Mouse (Mus musculus) spleen, postnatal 36 days (tissue): ENCODE measurements around the gene Prkcz.

ENCODE experiments used
- DNase-seq, 2 experiments: peaks; one replicate each; pipeline ENCODE4 v3.0.0; 2022; ENCODE audit warnings: low spot score in 2 of 2, mixed read lengths in 1 of 2

Gene Prkcz

DNA sequence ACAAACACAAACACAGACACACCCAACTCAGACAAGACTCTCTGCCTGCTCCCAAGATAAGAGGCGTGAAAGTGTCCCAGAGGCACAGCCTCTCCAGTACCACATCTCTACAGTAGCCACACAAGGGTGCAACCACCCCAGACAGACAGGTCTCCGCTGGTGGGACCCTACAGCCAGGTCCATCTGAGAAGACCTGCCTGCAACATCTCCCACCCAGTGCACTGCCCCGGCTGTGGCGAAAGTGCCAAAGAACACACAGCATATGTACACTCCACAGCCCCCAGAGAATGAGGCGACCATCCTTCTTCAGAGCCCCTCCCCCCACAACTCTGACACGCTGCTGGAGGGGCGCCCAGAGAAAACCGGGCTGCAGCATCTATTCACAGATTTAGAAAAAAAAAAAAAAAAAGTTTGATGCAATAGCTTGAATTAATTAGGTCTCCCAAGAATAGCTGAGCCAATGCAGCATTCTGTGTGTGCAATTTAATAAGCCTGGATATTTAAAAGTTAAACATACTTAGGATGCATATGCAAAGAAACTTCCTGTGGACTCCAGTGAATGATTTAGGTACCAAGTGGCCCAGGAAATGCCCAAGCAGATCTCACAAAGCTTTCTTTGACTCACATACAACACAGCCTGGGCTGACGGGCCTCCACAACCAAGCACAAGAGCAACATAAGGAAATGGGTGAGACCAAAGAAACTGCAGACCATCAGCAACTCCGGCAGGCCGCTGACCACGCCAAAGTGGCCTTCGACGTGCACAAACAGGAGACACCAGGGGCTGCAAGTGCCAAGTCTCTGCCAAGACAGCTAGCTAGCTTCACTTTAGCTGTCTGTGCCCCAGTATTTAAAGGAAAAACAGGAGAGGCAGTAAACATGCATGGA, 140.7 kb downstream of the Prkcz start:
- no peak for DNase-seq

DNA sequence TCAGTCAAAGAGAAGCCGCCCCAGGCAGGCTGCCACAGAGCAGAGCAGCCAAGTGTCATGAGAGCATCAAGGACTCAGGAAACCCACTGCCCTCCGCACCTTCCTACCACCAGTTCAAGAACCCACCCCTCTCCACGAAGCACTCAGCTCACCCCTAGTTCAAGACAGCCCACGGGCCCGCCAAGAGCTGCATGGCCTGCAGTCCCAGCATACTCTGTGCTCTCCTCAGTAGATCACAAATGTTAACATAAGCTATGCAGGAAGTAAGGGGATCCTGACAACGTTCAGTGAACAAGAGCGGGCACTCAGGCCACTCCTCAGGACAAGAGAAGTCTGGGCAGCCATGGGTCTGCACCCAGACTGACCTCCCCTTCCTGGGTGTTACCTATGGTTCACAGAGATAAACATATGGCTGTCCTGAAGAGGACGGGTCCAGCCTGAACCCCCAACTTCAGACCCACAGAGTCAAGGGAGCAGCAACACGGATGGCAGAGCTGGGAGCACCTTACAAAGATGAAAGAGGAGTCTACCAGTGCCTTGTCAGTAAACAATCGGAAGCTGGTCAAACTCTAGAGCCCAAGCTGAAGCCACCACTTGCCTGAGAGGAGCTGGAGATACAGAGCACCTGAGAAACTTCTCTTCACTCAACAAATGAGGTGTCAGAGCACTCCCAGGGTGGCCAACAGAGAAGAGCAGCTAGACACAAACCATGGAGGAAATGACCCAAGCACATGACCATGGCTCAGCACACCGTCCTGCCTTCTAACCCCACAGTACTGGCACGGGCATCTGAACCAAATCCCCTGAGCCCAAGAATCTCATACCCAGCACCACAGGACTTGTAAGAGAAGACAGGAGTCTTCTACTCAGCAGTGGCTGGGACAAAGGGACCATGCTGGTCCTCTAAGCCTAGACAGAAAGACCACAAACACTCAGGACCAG, 141.6 kb downstream of the Prkcz start:
- peak; percentile 27 to 30 for DNase-seq

DNA sequence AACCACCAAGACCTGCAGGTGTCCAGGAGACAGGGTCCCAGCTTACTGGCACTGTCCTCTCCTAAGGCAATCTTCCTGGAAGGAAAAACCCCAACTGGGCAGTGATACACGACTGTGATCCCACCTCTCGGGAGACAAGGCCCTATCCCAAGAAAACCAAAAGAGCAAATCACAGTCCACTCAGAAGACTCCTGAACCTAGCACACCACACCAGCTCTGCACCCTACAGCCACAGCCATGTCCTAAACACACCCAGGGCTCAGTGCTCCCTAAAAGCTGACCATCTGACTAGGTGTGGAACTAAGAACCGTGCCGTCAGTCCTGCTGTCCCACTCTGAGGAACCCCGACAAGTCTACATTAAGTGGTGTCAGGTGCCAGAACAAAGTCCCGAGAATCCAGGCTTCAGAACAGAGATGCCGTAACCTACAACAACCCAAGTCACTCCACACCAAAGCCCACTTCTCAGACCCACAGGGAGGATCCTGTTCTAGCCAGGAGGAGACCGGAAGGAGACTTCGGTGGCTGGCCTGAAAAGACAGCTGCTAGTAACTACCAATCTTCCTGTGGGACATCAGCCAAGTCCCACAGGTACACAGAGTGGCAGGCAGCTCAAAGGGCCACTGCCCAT, 142.9 kb downstream of the Prkcz start:
- no peak for DNase-seq

DNA sequence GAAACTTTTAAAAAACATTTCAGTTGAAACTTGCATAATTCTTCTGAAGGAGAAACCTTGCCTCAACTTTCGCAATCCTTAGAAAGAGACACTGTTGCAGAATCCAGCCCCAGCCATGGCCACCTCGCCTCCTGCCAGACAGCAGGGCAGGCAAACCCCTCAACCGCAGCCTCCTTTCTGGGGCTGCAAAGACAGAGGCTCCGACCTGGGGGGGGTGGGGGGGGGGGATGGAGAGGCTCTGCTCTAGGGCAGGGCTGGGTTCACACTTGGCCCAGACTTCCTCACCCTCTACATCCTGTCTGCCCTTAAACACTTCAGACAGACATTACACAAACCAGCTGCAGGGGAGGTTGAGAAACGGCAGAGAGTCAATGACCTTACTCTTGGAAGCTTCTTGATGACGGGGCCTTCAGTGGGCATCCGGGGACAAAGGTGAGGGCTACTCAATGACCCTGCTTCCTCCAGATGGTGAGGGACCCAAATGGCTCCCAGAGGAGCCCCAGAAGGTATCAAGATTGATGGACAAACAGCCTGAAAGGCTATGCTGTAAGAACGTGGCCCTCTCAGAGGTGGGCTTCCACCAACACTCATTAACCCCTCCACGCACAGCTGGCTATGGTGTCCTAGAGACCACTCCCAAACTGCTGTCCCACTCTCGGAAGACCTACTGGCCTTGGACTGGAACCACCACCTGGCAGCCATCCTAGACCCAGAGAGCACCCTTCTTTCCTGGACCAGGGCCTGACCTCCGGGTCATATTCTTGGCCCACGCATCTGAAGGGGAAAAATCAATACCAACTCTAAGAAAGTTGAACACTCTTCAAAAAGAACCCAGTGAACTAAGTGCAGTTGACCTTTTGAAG, 143.7 kb downstream of the Prkcz start:
- DNase-seq: peak; percentile 48 to 69

DNA sequence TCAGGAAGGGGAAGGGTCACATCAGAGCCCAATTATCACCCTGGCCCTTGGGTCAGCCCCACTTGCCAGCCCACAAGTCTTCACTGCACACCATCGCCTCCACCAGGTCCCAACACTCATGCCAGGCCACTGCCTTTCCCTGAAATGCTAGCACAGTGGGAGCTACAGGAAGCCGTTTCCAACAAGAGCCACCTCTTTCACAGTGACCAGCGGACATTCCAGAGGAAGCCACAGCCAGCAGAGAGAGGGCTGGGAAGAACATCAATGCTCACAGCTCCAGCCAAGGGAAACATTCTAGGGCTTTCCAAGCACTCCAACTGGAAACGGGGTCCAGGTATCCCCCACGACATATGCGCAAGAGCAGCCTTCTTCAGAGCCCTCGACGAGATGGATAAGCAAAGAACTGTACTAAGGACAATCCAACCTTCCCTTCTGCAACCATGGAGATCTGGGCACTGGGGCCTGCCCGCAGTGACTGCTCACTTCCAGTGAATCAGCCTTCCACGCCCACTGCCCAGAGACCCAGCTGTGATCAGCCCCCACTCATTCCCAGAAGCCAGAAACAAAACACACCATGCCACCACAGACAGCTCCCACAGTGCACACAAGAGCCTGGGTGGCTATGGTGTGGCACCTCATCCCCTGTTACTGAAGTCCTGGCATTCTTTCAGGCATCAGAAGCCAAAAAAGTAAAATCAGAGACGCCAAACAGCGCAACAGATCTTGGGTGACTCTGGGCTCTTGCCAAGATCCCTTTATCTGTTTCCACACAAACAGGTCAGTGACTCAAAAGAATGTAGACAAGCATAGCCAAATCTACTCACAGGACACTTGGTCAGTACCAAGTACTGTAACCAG, 145.2 kb downstream of the Prkcz start:
- DNase-seq: no peak

DNA sequence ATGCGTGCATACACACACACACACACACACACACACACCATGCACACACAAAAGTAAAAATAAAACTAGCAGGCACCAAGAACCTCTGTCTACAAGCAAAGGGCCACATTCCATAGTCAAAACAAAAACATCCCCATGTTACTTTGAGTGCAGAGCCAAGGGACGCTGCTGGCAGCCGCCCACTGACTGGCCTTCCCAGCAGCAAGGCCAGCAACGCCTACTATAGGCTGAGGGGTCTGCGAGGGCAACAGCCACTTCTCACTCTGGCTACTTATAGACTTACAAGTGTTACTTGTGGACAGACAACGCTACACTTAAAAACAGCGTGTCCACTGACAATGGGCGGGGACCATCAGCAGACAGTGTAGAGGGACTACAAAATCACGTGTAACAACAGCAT, 146.0 kb downstream of the Prkcz start:
- DNase-seq: no peak

DNA sequence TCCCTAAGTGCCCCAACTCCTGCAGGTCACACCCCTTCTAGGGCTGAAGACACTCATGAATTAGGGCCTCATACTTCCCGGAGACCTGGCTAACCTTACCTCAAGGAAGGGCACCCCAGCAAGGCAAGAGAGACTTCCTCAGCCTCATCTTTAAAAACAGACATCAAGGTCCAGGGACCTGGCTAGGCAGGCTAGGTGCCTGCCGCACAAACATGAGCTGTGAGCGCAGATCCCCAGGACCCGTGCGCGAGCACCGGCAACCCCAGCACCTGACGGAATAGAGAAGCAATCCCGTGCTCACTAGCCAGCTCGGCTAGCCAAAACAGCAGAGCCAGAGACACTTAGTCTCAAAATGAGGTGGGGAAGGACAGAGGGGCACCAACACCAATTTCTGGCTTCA, 146.4 kb downstream of the Prkcz start:
- no peak for DNase-seq

DNA sequence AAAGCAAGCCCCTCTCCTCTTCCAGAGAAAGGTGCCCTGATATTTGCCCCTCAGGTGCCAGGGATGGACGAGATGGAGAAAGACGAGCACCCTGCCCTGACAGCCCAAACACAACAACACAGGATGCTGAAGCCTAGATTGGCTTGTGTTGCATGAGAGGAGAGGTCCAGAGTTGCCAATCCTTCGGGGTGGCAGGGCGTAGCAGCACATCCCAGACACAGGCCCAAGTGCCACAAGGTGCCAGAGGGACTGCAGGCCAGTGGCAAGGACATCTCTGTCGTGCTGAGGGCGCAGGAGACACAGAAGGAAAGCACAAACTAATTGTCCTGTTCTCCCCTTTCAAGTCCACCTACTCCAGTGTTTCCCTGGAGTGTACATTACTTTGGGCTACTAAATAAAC, 147.0 kb downstream of the Prkcz start:
- DNase-seq: no peak

DNA sequence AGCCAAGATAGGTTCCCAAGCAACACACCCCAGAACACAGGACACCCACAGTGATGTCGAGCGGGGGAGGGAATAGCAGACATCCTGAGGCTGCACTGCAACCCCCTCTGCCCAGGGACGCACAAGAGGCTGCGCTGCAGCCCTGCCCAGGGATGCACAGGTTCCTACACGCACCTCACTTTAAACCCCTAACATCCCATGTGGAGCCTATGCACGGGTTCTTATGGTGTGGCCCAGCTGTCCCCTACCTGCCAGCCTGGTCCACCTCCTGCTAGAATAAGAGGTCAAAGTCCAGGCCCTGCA, 147.5 kb downstream of the Prkcz start:
- no peak for DNase-seq

DNA sequence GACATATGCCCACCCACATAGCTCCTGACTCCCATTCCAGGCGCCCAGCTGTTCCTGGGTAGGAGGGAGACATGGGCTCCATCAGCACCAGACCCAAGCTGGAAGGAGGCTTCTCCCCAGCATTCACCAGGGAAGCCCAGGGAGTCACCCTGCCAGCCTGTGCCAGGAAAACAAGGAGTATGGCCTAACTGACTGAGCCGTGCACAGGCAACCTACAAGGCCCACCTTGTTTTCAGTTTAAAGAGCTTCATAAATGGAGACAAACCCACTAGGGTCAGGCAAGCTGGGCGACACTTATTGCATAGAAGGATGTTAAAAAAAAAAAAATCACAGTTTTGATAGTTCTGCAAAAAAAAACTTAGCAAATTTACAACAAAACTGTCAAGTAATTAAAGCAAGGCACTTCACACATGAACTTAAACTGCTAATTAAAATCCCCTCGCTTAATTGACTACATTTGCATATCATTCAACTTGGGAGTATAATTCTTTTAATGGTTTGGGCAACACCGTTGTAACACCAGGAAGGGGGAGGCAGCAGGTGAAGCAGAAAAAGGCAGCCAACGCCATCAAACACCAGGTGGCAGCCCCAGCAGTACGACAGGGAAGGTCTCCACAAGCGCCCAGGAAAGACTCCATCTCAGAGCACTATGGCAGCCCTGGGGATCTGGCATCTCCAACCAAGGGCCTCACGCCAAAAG, 148.0 kb downstream of the Prkcz start:
- DNase-seq: no peak
